Mouse (Mus musculus) G1E (cell line): ENCODE results near the gene Gon7.

ENCODE experiments used
- CTCF ChIP-seq: IDR thresholded peaks from 2 replicates; pipeline ENCODE4 v1.5.1; 2012; ENCODE audit warnings: low read depth, low read length, inconsistent platforms, mixed read lengths
- GATA1 ChIP-seq: IDR thresholded peaks from 2 replicates; pipeline ENCODE4 v1.6.1; 2012; ENCODE audit warnings: borderline replicate concordance, low read length, inconsistent platforms, mixed read lengths
- POLR2AphosphoS5 ChIP-seq: IDR thresholded peaks from 2 replicates; pipeline ENCODE4 v1.6.1; 2012; ENCODE audit warnings: low read depth, low read length, inconsistent platforms; ENCODE audit not compliant: insufficient replicate concordance
- TAL1 ChIP-seq: conservative IDR thresholded peaks from 2 replicates; pipeline ENCODE4 v1.6.1; 2012; ENCODE audit warnings: low read depth, low read length, inconsistent platforms, mixed read lengths

- TF ChIP-seq CTCF (no peak), TAL1 (no peak), GATA1 (no peak), POLR2AphosphoS5 (no peak)
Observed at GRCm38 (mm10) chr12:102703921-102704408, 53.6 kb downstream of the Gon7 start.
